Mouse (Mus musculus) ES-Bruce4 (cell line): ENCODE data around the gene Galnt4. TPM values are rescaled to one million over a fixed set of nuclear protein-coding genes. Genes with fewer than 3 reads are reported as not detected.
A peak's percentile ranks its signal among the peaks of the same experiment; 100 is the strongest.

ENCODE experiments used
- H3K27ac ChIP-seq: 2 replicates; pipeline ENCODE4 v1.5.1; 2012; ENCODE audit warnings: low read length, inconsistent platforms; ENCODE audit not compliant: insufficient read depth
- H3K27me3 ChIP-seq: 2 replicates; pipeline ENCODE4 v1.6.1; 2012; ENCODE audit warnings: mild to moderate bottlenecking, low read length, inconsistent platforms; ENCODE audit not compliant: control insufficient read depth, poor library complexity, insufficient read depth, severe bottlenecking
- H3K36me3 ChIP-seq: 2 replicates; pipeline ENCODE4 v1.6.1; 2012; ENCODE audit warnings: inconsistent platforms, mild to moderate bottlenecking, low read length, moderate library complexity; ENCODE audit not compliant: control insufficient read depth, poor library complexity, insufficient read depth, severe bottlenecking
- H3K4me1 ChIP-seq: one replicate; pipeline ENCODE4 v1.8.1; 2011; ENCODE audit warnings: low read length; ENCODE audit not compliant: control insufficient read depth, insufficient read depth
- H3K4me3 ChIP-seq: 2 replicates; pipeline ENCODE4 v1.5.1; 2011; ENCODE audit warnings: low read depth, mild to moderate bottlenecking, low read length
- H3K9ac ChIP-seq: 2 replicates; pipeline ENCODE4 v1.6.1; 2012; ENCODE audit warnings: low read depth, mild to moderate bottlenecking, inconsistent platforms; ENCODE audit not compliant: poor library complexity, severe bottlenecking
- H3K9me3 ChIP-seq: replicated peaks from 2 replicates; pipeline ENCODE4 v1.6.1; 2012; ENCODE audit warnings: mild to moderate bottlenecking, low read length, inconsistent platforms; ENCODE audit not compliant: control insufficient read depth, poor library complexity, insufficient read depth, severe bottlenecking
- CTCF ChIP-seq: IDR thresholded peaks from one replicate; pipeline ENCODE4 v1.8.1; 2011; ENCODE audit warnings: low read depth, low read length
- EP300 ChIP-seq: IDR thresholded peaks from 2 replicates; pipeline ENCODE4 v1.6.1; 2011; ENCODE audit warnings: low read depth, low read length; ENCODE audit not compliant: insufficient read depth
- POLR2A ChIP-seq: IDR thresholded peaks from one replicate; pipeline ENCODE4 v1.8.1; 2011; ENCODE audit warnings: low read length; ENCODE audit not compliant: insufficient read depth
- polyA plus RNA-seq: library from polyadenylated mRNA; stranded (reverse); fragments of >200 nt; gene quantifications from 2 replicates; pipeline ENCODE4 v1.2.4, GENCODE M21; 2011; ENCODE audit warnings: low read depth; ENCODE audit not compliant: missing spikeins, insufficient read depth, insufficient read length

The Galnt4 gene
- polyA plus RNA-seq, 1 experiment, result 1.9 TPM

DNA sequence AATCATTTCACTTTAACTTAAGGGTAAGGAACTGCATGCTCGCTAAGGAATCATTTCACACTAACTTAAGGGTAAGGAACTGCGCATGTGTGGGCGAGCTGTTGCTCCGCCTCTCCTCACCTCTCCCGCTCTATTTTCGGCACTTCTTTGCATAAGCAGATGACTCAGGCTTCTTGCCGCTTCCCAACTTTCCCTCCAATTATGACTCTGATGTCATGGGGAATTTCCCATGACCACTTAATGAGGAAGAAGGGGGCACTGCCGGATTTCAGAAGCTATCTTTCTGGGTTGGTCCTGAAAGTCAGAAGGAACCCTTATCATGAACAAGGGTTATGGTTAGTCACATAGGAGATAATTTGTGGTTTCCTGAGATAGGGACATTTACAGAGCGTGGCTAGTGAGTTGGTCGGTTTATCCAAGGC is 26.4 kb upstream of the Galnt4 start:
- no peak overlapping the region for H3K9ac ChIP-seq
- H3K4me3 ChIP-seq, result no peak overlapping the region
- H3K27ac ChIP-seq, result no peak overlapping the region
- H3K4me1 ChIP-seq, result no peaks in the 10 kb centered on the region
- peaks cover 8% of the 10 kb centered on the region for H3K9me3 ChIP-seq
- H3K36me3 ChIP-seq, result no peaks in the 10 kb centered on the region
- TF ChIP-seq EP300 (no peak), CTCF (no peak), POLR2A (no peak)
- 0 out of 2 replicates have a peak, but pooled peaks cover 3% of the 10 kb centered on the region for H3K27me3 ChIP-seq

- no peak for TF ChIP-seq EP300
- no peak for TF ChIP-seq CTCF
- no peak for TF ChIP-seq POLR2A
- Histone ChIP-seq H3K9ac (no peak overlapping the region), H3K36me3 (no peaks in the 10 kb centered on the region), H3K4me1 (no peaks in the 10 kb centered on the region), H3K27me3 (0 out of 2 replicates have a peak, but pooled peaks cover 3% of the 10 kb centered on the region), H3K4me3 (no peak overlapping the region), H3K9me3 (peaks cover 8% of the 10 kb centered on the region), H3K27ac (no peak overlapping the region)
Measured at GRCm38 (mm10) chr10:99083431-99084003, 24.4 kb upstream of the Galnt4 start.

- H3K4me1 ChIP-seq, result no peaks in the 10 kb centered on the region
- 0 out of 2 replicates have a peak, but pooled peaks cover 3% of the 10 kb centered on the region for H3K27me3 ChIP-seq
- H3K36me3 ChIP-seq, result no peaks in the 10 kb centered on the region
- no peak for TF ChIP-seq POLR2A
- peak; percentile 91 for TF ChIP-seq CTCF
- no peak for TF ChIP-seq EP300
- H3K9me3 ChIP-seq, result peaks cover 8% of the 10 kb centered on the region
- H3K9ac ChIP-seq, result no peak overlapping the region
- H3K27ac ChIP-seq, result no peak overlapping the region
- no peak overlapping the region for H3K4me3 ChIP-seq
Measured at GRCm38 (mm10) chr10:99084397-99085239, 23.3 kb upstream of the Galnt4 start.

GRCm38 (mm10) chr10:99085240-99085587 is 22.7 kb upstream of the Galnt4 start:
- no peak for TF ChIP-seq POLR2A
- TF ChIP-seq CTCF, result no peak
- TF ChIP-seq EP300, result no peak
- Histone ChIP-seq H3K4me3 (no peak overlapping the region), H3K27ac (no peak overlapping the region), H3K9me3 (peaks cover 8% of the 10 kb centered on the region), H3K27me3 (0 out of 2 replicates have a peak, but pooled peaks cover 3% of the 10 kb centered on the region), H3K9ac (no peak overlapping the region), H3K4me1 (no peaks in the 10 kb centered on the region), H3K36me3 (no peaks in the 10 kb centered on the region)

DNA sequence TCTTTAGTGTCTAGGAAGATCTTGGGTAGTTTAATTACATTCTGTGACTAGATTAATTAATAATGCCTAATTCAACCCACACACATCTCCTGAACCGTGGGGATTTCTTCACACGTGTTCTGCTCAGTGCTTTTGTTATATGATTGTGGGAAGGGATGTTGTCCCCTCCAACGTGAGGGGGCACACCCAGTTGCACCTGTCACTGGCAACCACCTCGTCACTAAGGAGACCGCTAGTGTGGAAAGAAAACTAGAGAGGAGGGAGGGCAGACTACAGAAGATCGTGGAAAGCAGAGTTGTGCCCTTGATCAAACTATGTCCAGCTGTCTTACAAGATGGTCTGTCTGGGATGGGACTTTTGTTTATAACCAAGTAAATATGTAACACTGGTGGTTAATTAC is 21.9 kb upstream of the Galnt4 start:
- Histone ChIP-seq H3K4me1 (no peaks in the 10 kb centered on the region), H3K27ac (no peak overlapping the region), H3K36me3 (no peaks in the 10 kb centered on the region), H3K9me3 (peaks cover 8% of the 10 kb centered on the region), H3K9ac (no peak overlapping the region), H3K4me3 (no peak overlapping the region), H3K27me3 (0 out of 2 replicates have a peak, but pooled peaks cover 3% of the 10 kb centered on the region)
- TF ChIP-seq EP300 (no peak), POLR2A (no peak), CTCF (no peak)

- no peak overlapping the region for H3K27ac ChIP-seq
- no peaks in the 10 kb centered on the region for H3K36me3 ChIP-seq
- no peaks in the 10 kb centered on the region for H3K27me3 ChIP-seq
- no peak for TF ChIP-seq EP300
- TF ChIP-seq CTCF, result no peak
- TF ChIP-seq POLR2A, result no peak
- H3K9ac ChIP-seq, result no peak overlapping the region
- H3K9me3 ChIP-seq, result 0 out of 2 replicates have a peak, but pooled peaks cover 2% of the 10 kb centered on the region
- H3K4me1 ChIP-seq, result no peaks in the 10 kb centered on the region
- no peak overlapping the region for H3K4me3 ChIP-seq
Measured at GRCm38 (mm10) chr10:99089906-99090305, 18.1 kb upstream of the Galnt4 start.
